Mouse (Mus musculus) megakaryocyte, embryonic 14.5 days (primary cell): ENCODE results near the gene Amh.

ENCODE experiments used
- FLI1 ChIP-seq: IDR thresholded peaks from 2 replicates; pipeline ENCODE4 v1.6.1; 2012; ENCODE audit warnings: low read length, inconsistent platforms, mixed read lengths
- GATA1 ChIP-seq: IDR thresholded peaks from 3 replicates; pipeline ENCODE4 v1.6.1; 2012; ENCODE audit warnings: mixed read lengths, low read length, inconsistent platforms, borderline replicate concordance

DNA sequence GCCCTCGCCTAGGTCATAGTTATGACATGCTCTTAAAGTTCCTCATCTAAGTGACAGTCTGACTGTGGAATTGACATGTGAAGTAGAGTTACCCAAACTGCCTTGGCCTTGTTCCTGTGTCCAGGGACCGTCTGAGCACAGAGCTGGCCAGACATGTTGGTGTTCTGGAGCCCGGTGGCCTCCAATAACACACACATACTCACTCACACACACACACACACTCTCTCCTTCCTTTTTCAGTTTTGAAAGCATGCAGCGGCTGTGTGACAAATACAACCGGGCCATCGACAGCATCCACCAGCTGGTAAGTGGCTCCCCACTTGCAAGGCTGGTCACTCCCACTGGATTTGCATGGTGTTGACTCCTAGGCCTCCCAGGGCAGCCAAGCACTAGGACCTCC is 36.7 kb upstream of the Amh start:
- TF ChIP-seq GATA1: no peak
- no peak for TF ChIP-seq FLI1
